Mouse (Mus musculus): ENCODE results near the gene Rnf145. TPM values are rescaled to one million over a fixed set of nuclear protein-coding genes. Genes with fewer than 3 reads are reported as not detected.
"Not testable (repeated sequence)": the region's sequence is repeated elsewhere in the genome, so short reads cannot be mapped to it uniquely, and the experiment has no call there.

The Rnf145 gene
- polyA plus RNA-seq, 1 experiment from 2014 or later: 65.3 TPM

- Histone ChIP-seq H3K27ac (no peak overlapping the region), H3K9ac (no peak overlapping the region), H3K27me3 (no peaks in the 10 kb centered on the region), H3K4me2 (no peak overlapping the region), H3K4me3 (replicated peaks) (no peak overlapping the region), H3K9me3 (replicated peaks) (no peaks in the 10 kb centered on the region), H3K4me1 (no peaks in the 10 kb centered on the region), H3K36me3 (peaks cover 85% of the 10 kb centered on the region)
- no peak for ATAC-seq (replicated peaks; ENCODE audit: low FRiP score)
- 94% methylated on average over 4 of the region's 4 CpGs for whole genome bisulfite sequencing
Observed at GRCm38 (mm10) chr11:44554339-44554738, 35.6 kb downstream of the Rnf145 start.

GRCm38 (mm10) chr11:44558521-44558920 lies 39.8 kb downstream of the Rnf145 start:
- H3K27me3 ChIP-seq: no peaks in the 10 kb centered on the region
- no peak for ATAC-seq (replicated peaks; ENCODE audit: low FRiP score)
- no peaks in the 10 kb centered on the region for H3K4me1 ChIP-seq
- no peak overlapping the region for H3K9ac ChIP-seq
- peaks cover 87% of the 10 kb centered on the region for H3K36me3 ChIP-seq
- WGBS: 94% methylated on average over 3 of the region's 3 CpGs
- no peaks in the 10 kb centered on the region for H3K9me3 ChIP-seq (replicated peaks)
- H3K27ac ChIP-seq: no peak overlapping the region
- no peak overlapping the region for H3K4me3 ChIP-seq (replicated peaks)
- H3K4me2 ChIP-seq: no peak overlapping the region

DNA sequence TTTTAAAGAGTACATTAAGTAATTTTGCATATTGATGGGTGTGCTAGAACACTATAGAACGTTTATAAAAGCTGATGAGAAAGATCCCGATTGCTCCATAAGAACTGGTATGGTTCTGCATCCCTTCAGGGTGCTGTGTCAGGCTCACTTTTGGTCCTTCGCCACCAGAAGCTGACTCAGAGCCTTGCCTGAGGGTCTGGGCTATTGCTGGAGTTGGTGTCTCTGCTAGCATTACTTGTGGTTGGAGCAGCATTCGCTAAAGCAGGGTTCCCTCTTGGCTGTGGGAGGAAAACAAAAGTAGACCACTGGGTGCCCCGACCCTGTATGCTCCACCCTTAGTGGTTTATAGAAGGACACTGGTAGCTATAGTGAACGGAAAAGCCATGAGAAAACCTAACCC lies 40.7 kb downstream of the Rnf145 start:
- ATAC-seq (replicated peaks; ENCODE audit: low FRiP score): no peak
- no peaks in the 10 kb centered on the region for H3K9me3 ChIP-seq (replicated peaks)
- H3K4me1 ChIP-seq: no peaks in the 10 kb centered on the region
- peaks cover 90% of the 10 kb centered on the region for H3K36me3 ChIP-seq
- H3K4me2 ChIP-seq: no peak overlapping the region
- H3K9ac ChIP-seq: no peak overlapping the region
- no peaks in the 10 kb centered on the region for H3K27me3 ChIP-seq
- H3K4me3 ChIP-seq (replicated peaks): no peak overlapping the region
- WGBS: 91% methylated on average over 6 of the region's 6 CpGs
- no peak overlapping the region for H3K27ac ChIP-seq

DNA sequence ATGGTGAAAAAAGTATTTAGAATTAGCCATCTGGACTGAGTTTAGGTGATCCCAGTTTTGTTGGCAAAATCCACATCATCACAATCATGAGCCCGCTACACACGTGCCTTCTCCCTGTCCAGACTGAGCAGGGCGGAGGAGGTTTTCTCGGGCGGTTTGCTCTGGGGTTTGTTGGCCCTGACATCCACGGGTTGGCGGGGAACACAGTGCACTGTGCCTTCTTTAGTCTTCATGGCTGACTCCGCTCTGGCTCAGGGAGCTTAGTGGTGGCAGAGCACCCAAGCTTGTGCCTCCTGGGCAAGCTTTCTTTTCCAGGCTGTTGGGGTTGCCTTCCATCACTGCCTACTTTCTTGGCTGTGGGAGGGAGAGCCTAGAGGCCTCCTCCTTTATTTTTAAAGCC lies 41.6 kb downstream of the Rnf145 start:
- 91% methylated on average over 8 of the region's 8 CpGs for WGBS
- Histone ChIP-seq H3K9me3 (replicated peaks) (no peaks in the 10 kb centered on the region), H3K27ac (no peak overlapping the region), H3K9ac (no peak overlapping the region), H3K4me2 (no peak overlapping the region), H3K4me1 (no peaks in the 10 kb centered on the region), H3K27me3 (no peaks in the 10 kb centered on the region), H3K4me3 (replicated peaks) (no peak overlapping the region), H3K36me3 (peaks cover 97% of the 10 kb centered on the region)
- no peak for ATAC-seq (replicated peaks; ENCODE audit: low FRiP score)

- no peak overlapping the region for H3K9ac ChIP-seq
- H3K27ac ChIP-seq: no peak overlapping the region
- H3K4me3 ChIP-seq (replicated peaks): no peak overlapping the region
- no peaks in the 10 kb centered on the region for H3K27me3 ChIP-seq
- no peak for ATAC-seq (replicated peaks; ENCODE audit: low FRiP score)
- no peaks in the 10 kb centered on the region for H3K4me1 ChIP-seq
- peaks cover 99% of the 10 kb centered on the region for H3K36me3 ChIP-seq
- no peak overlapping the region for H3K4me2 ChIP-seq
- 89% methylated on average over 21 of the region's 21 CpGs for WGBS
- H3K9me3 ChIP-seq (replicated peaks): no peaks in the 10 kb centered on the region
Observed at GRCm38 (mm10) chr11:44561476-44562015, 42.8 kb downstream of the Rnf145 start.

GRCm38 (mm10) chr11:44562389-44563135 lies 43.8 kb downstream of the Rnf145 start:
- no peaks in the 10 kb centered on the region for H3K27me3 ChIP-seq
- 80% methylated on average over 12 of the region's 12 CpGs for WGBS
- H3K27ac ChIP-seq: no peak overlapping the region
- ATAC-seq (replicated peaks; ENCODE audit: low FRiP score): no peak
- no peak overlapping the region for H3K9ac ChIP-seq
- H3K4me1 ChIP-seq: no peaks in the 10 kb centered on the region
- H3K9me3 ChIP-seq (replicated peaks): no peaks in the 10 kb centered on the region
- peaks cover 98% of the 10 kb centered on the region for H3K36me3 ChIP-seq
- no peak overlapping the region for H3K4me3 ChIP-seq (replicated peaks)
- no peak overlapping the region for H3K4me2 ChIP-seq

GRCm38 (mm10) chr11:44564245-44564864 lies 45.6 kb downstream of the Rnf145 start:
- no peak for ATAC-seq (replicated peaks; ENCODE audit: low FRiP score)
- Histone ChIP-seq H3K9me3 (replicated peaks) (no peaks in the 10 kb centered on the region), H3K4me2 (no peak overlapping the region), H3K27me3 (no peaks in the 10 kb centered on the region), H3K27ac (no peak overlapping the region), H3K4me1 (no peaks in the 10 kb centered on the region), H3K9ac (no peak overlapping the region), H3K36me3 (peaks cover 83% of the 10 kb centered on the region), H3K4me3 (replicated peaks) (no peak overlapping the region)
- WGBS: 94% methylated on average over 12 of the region's 12 CpGs

DNA sequence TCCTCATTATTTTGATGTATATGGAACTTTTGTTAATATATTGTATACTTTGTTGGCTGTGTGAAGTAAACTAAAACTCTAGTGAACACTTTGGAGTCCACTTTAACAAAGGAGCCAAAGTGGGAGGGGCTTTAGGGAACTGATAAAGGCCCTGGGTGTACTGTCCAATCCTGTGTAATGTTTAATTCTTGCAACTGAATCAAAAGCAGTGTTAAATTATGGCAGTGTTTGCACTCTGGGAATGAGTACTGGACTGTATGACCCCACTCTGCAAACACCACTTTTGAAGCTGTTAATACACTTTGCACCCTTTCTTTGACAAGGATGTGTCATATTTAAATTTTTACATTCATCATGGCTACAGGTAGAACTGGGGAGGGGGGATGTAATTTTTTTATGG lies 46.2 kb downstream of the Rnf145 start:
- Histone ChIP-seq H3K36me3 (peaks cover 81% of the 10 kb centered on the region), H3K27me3 (no peaks in the 10 kb centered on the region), H3K9me3 (replicated peaks) (no peaks in the 10 kb centered on the region), H3K4me1 (no peaks in the 10 kb centered on the region), H3K4me3 (replicated peaks) (no peak overlapping the region), H3K4me2 (no peak overlapping the region), H3K9ac (no peak overlapping the region), H3K27ac (no peak overlapping the region)
- no peak for ATAC-seq (replicated peaks; ENCODE audit: low FRiP score)

DNA sequence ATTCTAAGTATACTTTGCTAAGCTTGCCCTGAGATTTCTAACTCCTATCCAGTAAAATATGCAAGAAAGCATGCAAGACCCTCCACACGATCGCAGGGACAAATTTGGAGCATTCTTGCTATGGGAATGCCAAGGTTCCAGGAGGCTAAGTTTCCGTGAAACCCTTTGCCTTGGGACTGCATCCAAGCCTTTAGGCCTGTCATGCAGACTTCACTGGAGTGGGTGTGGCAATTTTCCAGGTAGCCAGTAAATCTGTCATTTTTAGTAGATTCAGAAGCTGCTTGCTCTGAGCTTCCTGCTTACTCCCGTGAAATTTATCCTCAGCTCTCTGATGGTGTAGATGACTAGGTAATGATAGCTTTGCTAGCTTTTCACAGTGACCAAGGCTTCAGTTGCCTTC lies 51.6 kb downstream of the Rnf145 start:
- H3K4me3 ChIP-seq (replicated peaks); H3K4me1 ChIP-seq; ATAC-seq (replicated peaks; ENCODE audit: low FRiP score); H3K27ac ChIP-seq; H3K4me2 ChIP-seq; H3K9me3 ChIP-seq (replicated peaks); H3K27me3 ChIP-seq; H3K9ac ChIP-seq: not testable (repeated sequence)
- WGBS: 77% methylated on average over 4 of the region's 4 CpGs
- peaks cover 27% of the 10 kb centered on the region for H3K36me3 ChIP-seq

- no peak overlapping the region for H3K4me3 ChIP-seq (replicated peaks)
- 95% methylated on average over 5 of the region's 5 CpGs for WGBS
- H3K36me3 ChIP-seq: peaks cover 6% of the 10 kb centered on the region; the same call in 1 of the 2 replicates
- H3K27me3 ChIP-seq: no peaks in the 10 kb centered on the region
- H3K9ac ChIP-seq: no peak overlapping the region
- no peaks in the 10 kb centered on the region for H3K4me1 ChIP-seq
- ATAC-seq (replicated peaks; ENCODE audit: low FRiP score): no peak
- no peak overlapping the region for H3K4me2 ChIP-seq
- H3K27ac ChIP-seq: no peak overlapping the region
- no peaks in the 10 kb centered on the region for H3K9me3 ChIP-seq (replicated peaks)
Observed at GRCm38 (mm10) chr11:44572781-44573180, 54.0 kb downstream of the Rnf145 start.

DNA sequence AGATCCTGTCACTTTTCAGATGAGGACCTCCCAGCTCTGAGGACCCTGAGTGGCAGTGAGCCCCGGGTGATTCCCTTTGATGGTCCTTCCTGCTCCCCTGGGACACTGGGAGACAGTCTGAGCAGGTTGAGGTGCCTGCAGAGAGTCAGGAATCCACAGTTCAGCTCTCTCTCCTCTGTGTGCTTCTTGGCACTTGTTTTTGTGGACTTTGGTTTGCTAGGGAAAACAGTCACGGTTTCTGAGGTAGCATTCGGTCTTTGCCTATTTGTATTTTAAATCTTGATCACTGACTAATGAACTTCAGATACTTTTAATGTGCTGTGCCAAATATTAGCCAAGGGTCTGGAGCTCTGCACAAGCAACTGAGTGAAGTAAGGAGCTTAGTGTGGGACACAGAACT lies 54.6 kb downstream of the Rnf145 start:
- no peak for ATAC-seq (replicated peaks; ENCODE audit: low FRiP score)
- 64% methylated on average over 3 of the region's 3 CpGs for WGBS
- no peak overlapping the region for H3K27ac ChIP-seq
- H3K9me3 ChIP-seq (replicated peaks): no peaks in the 10 kb centered on the region
- no peaks in the 10 kb centered on the region for H3K4me1 ChIP-seq
- H3K9ac ChIP-seq: no peak overlapping the region
- H3K36me3 ChIP-seq: peaks cover 6% of the 10 kb centered on the region; the same call in 1 of the 2 replicates
- no peak overlapping the region for H3K4me3 ChIP-seq (replicated peaks)
- no peak overlapping the region for H3K4me2 ChIP-seq
- no peaks in the 10 kb centered on the region for H3K27me3 ChIP-seq

DNA sequence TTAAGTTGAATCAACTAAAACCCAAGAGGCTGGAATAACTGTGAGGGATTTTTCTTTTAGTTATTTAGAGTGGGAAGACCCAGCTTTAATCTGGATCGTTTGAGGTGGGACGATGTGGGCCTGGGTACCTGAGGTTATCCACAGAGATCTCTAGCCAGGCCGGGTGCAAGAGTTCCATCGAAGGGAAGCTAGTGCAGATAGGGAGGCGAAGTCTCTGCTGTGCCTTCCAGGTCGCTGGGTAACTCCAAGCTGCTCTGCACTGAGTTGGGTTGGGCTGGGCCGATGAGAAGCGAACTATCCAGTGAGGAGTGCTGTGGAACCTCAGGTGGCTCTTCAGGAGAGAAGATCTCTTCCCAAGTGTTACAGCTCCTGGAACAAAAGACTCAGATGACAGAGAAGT lies 55.6 kb downstream of the Rnf145 start:
- no peak for ATAC-seq (replicated peaks; ENCODE audit: low FRiP score)
- no peaks in the 10 kb centered on the region for H3K27me3 ChIP-seq
- no peak overlapping the region for H3K9ac ChIP-seq
- no peaks in the 10 kb centered on the region for H3K4me1 ChIP-seq
- H3K36me3 ChIP-seq: peaks cover 3% of the 10 kb centered on the region; the same call in 1 of the 2 replicates
- no peak overlapping the region for H3K4me2 ChIP-seq
- no peak overlapping the region for H3K4me3 ChIP-seq (replicated peaks)
- no peak overlapping the region for H3K27ac ChIP-seq
- 90% methylated on average over 8 of the region's 8 CpGs for WGBS
- H3K9me3 ChIP-seq (replicated peaks): no peaks in the 10 kb centered on the region

Measured in kidney, embryonic 15.5 days (tissue).